Mouse (Mus musculus) activated CD4-positive, CD25-positive, alpha-beta regulatory T cell (primary cell): ENCODE measurements around the gene Usp21. TPM values are rescaled to one million over a fixed set of nuclear protein-coding genes. Genes with fewer than 3 reads are reported as not detected.

ENCODE experiments used
- polyA plus RNA-seq, 2 experiments: library from polyadenylated mRNA; unstranded; fragments of 100-300 nt; shearing (Covaris generic); gene quantifications; one replicate each; pipeline ENCODE4 v1.2.1; 2017

Gene Usp21
- polyA plus RNA-seq = 10 to 100 TPM; 40.8 to 46.2 TPM

GRCm38 (mm10) chr1:171287136-171288081 is at the start of gene Usp21:
Gene Usp21 (minus strand): TSS chr1:171287991.

DNA sequence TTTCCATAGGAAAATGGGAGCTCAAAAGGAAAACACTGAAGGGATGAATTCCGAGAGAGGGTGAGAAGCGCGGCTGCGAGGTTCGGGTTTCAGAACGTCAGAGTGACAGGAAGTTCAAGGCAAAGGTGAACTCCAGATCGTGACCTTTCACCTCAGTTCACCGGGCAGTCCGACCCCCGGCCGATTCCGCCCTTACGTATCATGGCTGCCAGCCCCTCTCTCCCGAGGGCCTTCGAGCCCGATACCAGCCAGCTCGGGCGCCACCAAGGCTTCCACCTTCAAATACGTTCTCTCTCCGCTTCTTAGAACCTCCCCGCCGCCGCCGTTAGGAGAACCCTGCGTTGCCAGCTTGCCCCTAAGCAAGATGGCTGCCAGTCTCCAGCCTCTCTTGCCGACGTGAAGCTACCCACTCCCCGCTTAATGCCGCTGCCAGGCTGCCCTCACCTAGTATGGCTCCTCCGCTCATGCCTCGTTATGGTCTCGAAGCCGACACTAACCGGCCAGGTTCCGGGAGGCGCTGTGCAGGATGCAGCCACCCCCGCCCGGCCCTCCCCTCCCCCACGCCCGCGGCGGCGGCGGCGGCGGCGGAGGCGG is 41.1 kb upstream of the Usp21 start, which contains the start of gene Dedd:
Dedd (plus strand) TSS at position 307 of the 594 bp plus-strand sequence.

GRCm38 (mm10) chr1:171294298-171295062 is 6.7 kb upstream of the Usp21 start, which contains the start of gene Ufc1:
Gene Ufc1 (minus strand): TSS chr1:171295024.

DNA sequence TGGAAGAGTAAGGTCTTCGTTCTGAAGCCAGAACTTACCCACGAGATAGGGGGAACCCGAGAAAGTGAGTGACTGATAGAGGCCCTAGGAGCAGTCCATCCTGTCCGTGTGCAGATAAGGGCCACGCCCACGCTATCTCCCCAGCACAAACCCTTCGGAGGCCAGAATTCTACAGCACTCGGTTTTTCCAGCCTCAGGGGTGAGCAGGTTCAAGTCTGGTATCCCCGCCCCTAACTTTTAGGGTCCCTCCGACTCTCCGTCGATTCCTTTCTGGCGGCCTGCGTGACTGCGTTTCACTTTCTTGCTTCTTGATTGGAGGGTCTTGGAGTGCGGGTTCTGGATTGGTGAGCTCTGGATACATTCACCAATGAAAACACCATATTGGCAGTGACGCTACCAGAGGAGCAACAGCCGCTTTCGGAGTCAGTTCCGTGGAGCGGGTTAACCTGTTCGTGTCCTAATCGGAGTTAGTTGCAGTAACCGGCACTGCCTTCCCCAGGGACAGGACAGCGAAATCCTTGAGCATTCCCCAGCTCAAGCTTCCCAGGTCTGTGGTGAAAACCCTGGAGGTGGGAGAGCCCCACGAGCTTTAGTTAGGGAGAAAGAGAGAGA is 6.8 kb downstream of the Usp21 start, which contains the start of gene Ppox:
Ppox (minus strand) TSS at position 271 of the 612 bp plus-strand sequence.

GRCm38 (mm10) chr1:171269848-171270572 is 17.8 kb downstream of the Usp21 start, which contains the start of gene B4galt3:
Gene B4galt3 (plus strand): TSS chr1:171270328.

GRCm38 (mm10) chr1:171250680-171251593 is 36.9 kb downstream of the Usp21 start, which contains the start of gene Ndufs2:
Gene Ndufs2 (minus strand): TSS chr1:171251388.

DNA sequence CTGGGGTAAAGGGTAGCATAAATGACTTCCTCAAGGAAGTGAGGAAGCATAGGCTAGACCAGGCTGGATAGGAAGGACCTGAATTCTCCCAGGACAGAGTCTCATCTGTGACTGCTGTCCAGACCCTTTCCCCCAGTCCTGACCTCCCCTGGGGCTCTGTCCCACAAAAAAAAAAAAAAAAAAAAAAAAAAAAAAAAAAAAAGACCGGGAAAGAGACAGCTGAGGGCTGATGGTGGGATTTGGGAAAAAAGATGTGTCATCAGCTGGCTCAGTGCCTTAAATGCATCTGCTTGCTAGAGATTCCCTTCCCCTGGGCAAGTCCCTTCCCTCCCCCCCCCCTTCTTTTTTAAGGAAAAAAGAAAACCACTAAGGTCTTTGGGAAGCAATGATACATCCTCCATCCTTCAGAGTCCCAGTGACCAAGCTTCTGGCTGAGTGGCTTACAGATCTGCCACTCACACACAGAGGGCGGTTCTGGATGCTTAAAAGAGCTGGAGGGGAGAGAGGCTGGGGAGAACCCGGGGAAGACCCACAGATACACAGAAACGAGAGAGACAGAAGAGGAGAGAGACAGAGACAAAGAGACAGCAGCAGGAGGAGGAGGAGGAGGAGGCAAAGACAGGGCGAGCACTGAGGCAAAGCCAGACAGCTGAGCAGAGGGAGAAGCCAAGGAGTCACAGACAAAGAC is 37.7 kb downstream of the Usp21 start, which contains the start of gene Adamts4:
Adamts4 (plus strand) TSS at position 509 of the 688 bp plus-strand sequence.

DNA sequence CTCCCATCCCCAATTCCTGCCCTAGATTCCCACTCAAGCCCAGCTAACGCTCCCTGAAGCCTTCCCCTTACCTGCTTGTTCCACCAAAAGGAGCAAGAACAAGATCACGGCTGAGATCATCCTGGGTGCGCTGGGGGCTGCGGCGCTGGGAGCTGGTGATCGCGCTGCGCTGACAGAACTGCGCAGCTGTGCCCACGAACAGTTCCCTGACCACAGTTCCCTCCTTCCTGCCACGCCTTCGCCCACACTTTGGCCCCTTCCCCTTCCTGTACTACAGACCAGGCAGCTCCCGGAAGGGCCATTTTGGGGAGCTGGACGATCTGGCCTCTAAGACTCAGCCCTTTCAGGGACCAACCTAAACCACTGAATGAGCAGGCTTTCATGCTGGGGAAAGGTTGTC is 53.7 kb downstream of the Usp21 start, which contains the start of gene Fcer1g:
Fcer1g (minus strand) TSS at position 240 of the 400 bp plus-strand sequence.

Other genes starting within 250 kb of the Usp21 start
- gene Fcgr3, start 223.1 kb downstream of the Usp21 start, polyA plus RNA-seq = 10 to 100 TPM in 1 of 2 experiments, 1 to 10 TPM in 1; 2.9 to 14.3 TPM
- under 1 TPM; 0.44 to 0.68 TPM for gene Cfap126, start 174.1 kb downstream of the Usp21 start, polyA plus RNA-seq
- 100 to 1,000 TPM; 158 to 161 TPM for gene Sdhc, start 137.4 kb downstream of the Usp21 start, polyA plus RNA-seq
- under 1 TPM in 1 of 2 experiments, not detected in 1; 0.14 TPM for gene Mpz, start 137.3 kb downstream of the Usp21 start, polyA plus RNA-seq
- gene Pcp4l1, start 91.7 kb downstream of the Usp21 start, polyA plus RNA-seq = not detected
- gene Nr1i3, start 74.0 kb downstream of the Usp21 start, polyA plus RNA-seq = under 1 TPM; 0.27 to 0.52 TPM
- 10 to 100 TPM; 23.6 to 25.1 TPM for gene Tomm40l, start 65.5 kb downstream of the Usp21 start, polyA plus RNA-seq
- gene Apoa2, start 62.9 kb downstream of the Usp21 start, polyA plus RNA-seq = under 1 TPM in 1 of 2 experiments, not detected in 1; 0.62 TPM
- 10 to 100 TPM in 1 of 2 experiments, 1 to 10 TPM in 1; 5.3 to 42.6 TPM for gene Fcer1g, start 53.6 kb downstream of the Usp21 start, polyA plus RNA-seq
- under 1 TPM in 1 of 2 experiments, not detected in 1; 0.38 TPM for gene Adamts4, start 37.6 kb downstream of the Usp21 start, polyA plus RNA-seq
- 100 to 1,000 TPM; 200 to 203 TPM for gene Ndufs2, start 36.6 kb downstream of the Usp21 start, polyA plus RNA-seq
- gene B4galt3, start 17.7 kb downstream of the Usp21 start, polyA plus RNA-seq = 10 to 100 TPM; 22.5 to 36.5 TPM
- gene Ppox, start 6.8 kb downstream of the Usp21 start, polyA plus RNA-seq = 10 to 100 TPM; 45.2 to 55.2 TPM
- 10 to 100 TPM; 76.4 to 80.7 TPM for gene Ufc1, start 7.0 kb upstream of the Usp21 start, polyA plus RNA-seq
- 10 to 100 TPM; 40.2 to 44.0 TPM for gene Dedd, start 41.2 kb upstream of the Usp21 start, polyA plus RNA-seq
- gene Nit1, start 57.7 kb upstream of the Usp21 start, polyA plus RNA-seq = 10 to 100 TPM; 36.3 to 41.8 TPM
- 10 to 100 TPM; 65.0 to 93.5 TPM for gene Pfdn2, start 57.7 kb upstream of the Usp21 start, polyA plus RNA-seq
- under 1 TPM in 1 of 2 experiments, not detected in 1; 0.58 TPM for gene Klhdc9, start 72.8 kb upstream of the Usp21 start, polyA plus RNA-seq
- under 1 TPM; 0.08 to 0.23 TPM for gene Nectin4, start 82.1 kb upstream of the Usp21 start, polyA plus RNA-seq
- 100 to 1,000 TPM; 122 to 173 TPM for gene Arhgap30, start 101.0 kb upstream of the Usp21 start, polyA plus RNA-seq
- 10 to 100 TPM; 63.4 to 64.5 TPM for gene Usf1, start 123.3 kb upstream of the Usp21 start, polyA plus RNA-seq
- 1 to 10 TPM; 2.0 to 4.2 TPM for gene Tstd1, start 130.9 kb upstream of the Usp21 start, polyA plus RNA-seq
- under 1 TPM; 0.24 to 0.96 TPM for gene F11r, start 149.5 kb upstream of the Usp21 start, polyA plus RNA-seq
- 10 to 100 TPM; 10.7 to 12.7 TPM for gene Alyref2, start 215.5 kb upstream of the Usp21 start, polyA plus RNA-seq
- not detected for gene Itln1, start 247.3 kb upstream of the Usp21 start, polyA plus RNA-seq